In genomic region chr1:89943202-89943601, GRCm38 (mm10) we compare ENCODE assay signal across 9 mouse cellular contexts. TPM values are rescaled to one million over a fixed set of nuclear protein-coding genes. Genes with fewer than 3 reads are reported as not detected.
DNase-seq lines count a peak whose midpoint lies in the region; ATAC-seq and TF ChIP-seq lines count a peak whose summit lies in the region.
"Had no signal": no experiment of that assay in that cellular context is flagged by ENCODE, and none has a peak within 500 bp of the region (broad histone marks: within the 10 kb centered on the region; RNA-seq: fewer than 3 reads in every experiment).

No protein-coding gene starts in this region.

- no peak for ATAC-seq in heart, embryonic 14.5 days (ENCODE audit: insufficient number of reproducible peaks, insufficient read depth, low FRiP score, low read depth)
- no peak for ATAC-seq in erythroid progenitor cell, adult 5-6 weeks (replicated peaks; ENCODE audit: low FRiP score, poor library complexity, severe bottlenecking)

- H3K36me3 ChIP-seq in E14TG2a.4 (ENCODE audit: insufficient read depth, low read length), result no peaks in the 10 kb centered on the region
- H3K36me3 ChIP-seq in heart, embryonic 14.5 days (ENCODE audit: control insufficient read depth, insufficient read depth, low read length), result no peaks in the 10 kb centered on the region
- H3K36me3 ChIP-seq: stomach, embryonic 15.5 days had no signal

- no peak overlapping the region for H3K9ac ChIP-seq in heart, embryonic 14.5 days (ENCODE audit: low read length)
- H3K9ac ChIP-seq: stomach, embryonic 15.5 days had no signal

- DNase-seq in adipocyte (ENCODE audit: low spot score), result peak; percentile 83
- DNase-seq in embryo, embryonic 10 days (ENCODE audit: low spot score), result peak; percentile 92
- peak; percentile 90 for DNase-seq in kidney, postnatal 4 days
- peak; percentile 68 to 82 for DNase-seq in lung, postnatal 4 days
- DNase-seq in retina, postnatal 1 day, result peak; percentile 81

- H3K27me3 ChIP-seq in E14TG2a.4 (ENCODE audit: insufficient read depth, low read length), result peaks cover 61% of the 10 kb centered on the region
- peaks cover 76% of the 10 kb centered on the region for H3K27me3 ChIP-seq in heart, embryonic 14.5 days (ENCODE audit: control insufficient read depth, insufficient read depth, low read length)

- peak overlapping the region; percentile 48 for H3K4me2 ChIP-seq in heart, embryonic 14.5 days (ENCODE audit: low read length)
- H3K4me2 ChIP-seq: stomach, embryonic 15.5 days had no signal

- H3K4me1 ChIP-seq in E14TG2a.4 (replicated peaks; ENCODE audit: low read depth, low read length), result peaks cover 43% of the 10 kb centered on the region
- H3K4me1 ChIP-seq in heart, embryonic 14.5 days (ENCODE audit: control insufficient read depth in 2 of 2, insufficient read depth in 2 of 2, low read length in 2 of 2), result peaks cover 4 to 11% of the 10 kb centered on the region in 2 experiments; a peak in 3 of 4 replicates

- no peak overlapping the region for H3K4me3 ChIP-seq in E14TG2a.4 (replicated peaks; ENCODE audit: low read length)
- H3K4me3 ChIP-seq in heart, embryonic 14.5 days (ENCODE audit: control insufficient read depth in 1 of 2, insufficient read depth in 1 of 2, low read depth in 1 of 2, low read length in 2 of 2), result no peak overlapping the region
- H3K4me3 ChIP-seq: stomach, embryonic 15.5 days had no signal

- peak; percentile 77 for TF ChIP-seq CTCF in E14TG2a.4 (conservative IDR thresholded peaks at IDR 0.05; ENCODE audit: low read length)

- H3K9me3 ChIP-seq in E14TG2a.4 (ENCODE audit: low read length), result no peaks in the 10 kb centered on the region
- H3K9me3 ChIP-seq in heart, embryonic 14.5 days (ENCODE audit: control insufficient read depth, low read length), result no peaks in the 10 kb centered on the region
- H3K9me3 ChIP-seq: stomach, embryonic 15.5 days had no signal

- 3% methylated on average over 16 of the region's 16 CpGs for WGBS in heart, embryonic 14.5 days

- H3K27ac ChIP-seq in heart, embryonic 14.5 days (replicated peaks in 1 of 2; ENCODE audit: control insufficient read depth in 1 of 2, insufficient read depth in 1 of 2, low read depth in 2 of 2, low read length in 2 of 2), result no peak overlapping the region
- H3K27ac ChIP-seq: stomach, embryonic 15.5 days had no signal

RNA-seq across cellular contexts. Expression of gene Gbx2, which starts 12.2 kb away (rescaled TPM):
- 0.12 and 0.27 TPM in 2 replicates for polyA plus RNA-seq in heart, embryonic 14.5 days (2014; fragmentation: Nextera tagmentation; extraction: Ambion mirVana)
- not detected in 2 replicates for total RNA-seq in erythroid progenitor cell, adult 5-6 weeks (2015; ENCODE audit: low replicate concordance)
- total RNA-seq in erythroid progenitor cell, adult 5-6 weeks (2017; ENCODE audit: low replicate concordance), result not detected in 2 replicates
